Mouse (Mus musculus) forebrain, embryonic 15.5 days (tissue): Measurements from ENCODE around the gene Triobp. TPM values are rescaled to one million over a fixed set of nuclear protein-coding genes. Genes with fewer than 3 reads are reported as not detected.

Experiments used
- ATAC-seq: fragments of 200-750 bp; cut with Nextera tagmentation; replicated peaks from 2 replicates; pipeline ENCODE4 v1.8.0; 2017; ENCODE audit warnings: mild to moderate bottlenecking, moderate TSS enrichment, moderate library complexity
- H3K27ac ChIP-seq: fragments of 300-500 bp; sonication (generic); replicated peaks from 2 replicates; pipeline ENCODE4 v1.5.1; 2015; ENCODE audit warnings: mild to moderate bottlenecking, inconsistent platforms
- H3K27me3 ChIP-seq: fragments of 300-500 bp; sonication (generic); 2 replicates; pipeline ENCODE4 v1.6.1; 2015; ENCODE audit warnings: inconsistent platforms
- H3K36me3 ChIP-seq: fragments of 300-500 bp; sonication (generic); 2 replicates; pipeline ENCODE4 v1.6.1; 2015; ENCODE audit warnings: mild to moderate bottlenecking, inconsistent platforms
- H3K4me1 ChIP-seq: fragments of 300-500 bp; sonication (generic); 2 replicates; pipeline ENCODE4 v1.6.1; 2015; ENCODE audit warnings: inconsistent platforms
- H3K4me2 ChIP-seq: fragments of 300-500 bp; sonication (generic); replicated peaks from 2 replicates; pipeline ENCODE4 v1.6.1; 2015; ENCODE audit warnings: mild to moderate bottlenecking, inconsistent platforms
- H3K4me3 ChIP-seq: fragments of 300-500 bp; sonication (generic); 2 replicates; pipeline ENCODE4 v1.5.1; 2015; ENCODE audit warnings: mild to moderate bottlenecking, inconsistent platforms
- H3K9ac ChIP-seq: fragments of 300-500 bp; sonication (generic); replicated peaks from 2 replicates; pipeline ENCODE4 v1.6.1; 2015; ENCODE audit warnings: mild to moderate bottlenecking, inconsistent platforms
- H3K9me3 ChIP-seq: fragments of 300-500 bp; sonication (generic); 2 replicates; pipeline ENCODE4 v1.6.1; 2016; ENCODE audit warnings: inconsistent platforms
- WGBS: fragments of 180-500 bp; shearing (Covaris S2); methylation state at CpG from one replicate; pipeline ENCODE4 v1.1.7; 2015; ENCODE audit warnings: mixed read lengths; 5-methylcytosine and 5-hydroxymethylcytosine counted together
- polyA plus RNA-seq: library from polyadenylated mRNA; unstranded; fragments of >200 nt; fragmentation: Nextera tagmentation; extraction: Ambion mirVana; gene quantifications from 2 replicates; pipeline ENCODE4 v1.2.1, GENCODE M21; 2015

The Triobp gene
- polyA plus RNA-seq, 1 experiment from 2014 or later = 43.3 TPM

DNA sequence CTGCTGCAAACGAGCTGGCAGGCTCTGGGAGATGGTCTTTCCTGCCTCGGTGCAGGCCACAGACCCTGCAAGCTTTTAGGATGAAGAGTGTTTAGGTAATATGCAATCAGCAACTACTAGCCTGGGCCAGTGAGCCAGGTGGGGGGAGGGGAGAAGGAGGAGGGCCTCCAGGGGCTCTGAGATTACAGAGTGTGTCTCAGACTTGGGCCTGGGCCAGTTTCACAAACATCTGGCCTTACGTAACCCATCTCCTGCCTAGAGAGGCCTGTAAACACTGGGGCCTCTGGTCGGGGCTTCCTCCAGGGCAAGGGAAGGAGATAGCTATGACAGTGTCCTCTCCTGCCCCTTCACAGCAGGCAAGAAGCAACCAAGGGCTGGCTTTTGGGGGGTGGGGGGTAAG, 31.4 kb downstream of the Triobp start:
- H3K4me1 ChIP-seq = peaks cover 19% of the 10 kb centered on the region

GRCm38 (mm10) chr15:78980084-78980483, 32.6 kb downstream of the Triobp start:
- H3K4me3 ChIP-seq = no peak overlapping the region
- H3K9ac ChIP-seq = 0 out of 2 replicates have a peak overlapping the region, but pooled peaks have one; percentile 7
- H3K27ac ChIP-seq = no peak overlapping the region
- H3K27me3 ChIP-seq = no peaks in the 10 kb centered on the region
- WGBS = 80% methylated on average over 4 of the region's 4 CpGs
- ATAC-seq = no peak
- H3K4me2 ChIP-seq = no peak overlapping the region
- peaks cover 5% of the 10 kb centered on the region; the same call in 1 of the 2 replicates for H3K36me3 ChIP-seq
- H3K9me3 ChIP-seq = no peaks in the 10 kb centered on the region
- peaks cover 22% of the 10 kb centered on the region for H3K4me1 ChIP-seq

More for the DNA sequence above, 31.4 kb downstream of the Triobp start:
- H3K27ac ChIP-seq = no peak overlapping the region
- ATAC-seq = no peak
- H3K4me2 ChIP-seq = no peak overlapping the region
- peaks cover 9% of the 10 kb centered on the region; the same call in 1 of the 2 replicates for H3K36me3 ChIP-seq
- 25% methylated on average over 4 of the region's 4 CpGs for WGBS
- H3K4me3 ChIP-seq = no peak overlapping the region
- H3K27me3 ChIP-seq = no peaks in the 10 kb centered on the region
- H3K9me3 ChIP-seq = no peaks in the 10 kb centered on the region
- no peak overlapping the region for H3K9ac ChIP-seq

GRCm38 (mm10) chr15:78982658-78983435, 35.3 kb downstream of the Triobp start:
- Histone ChIP-seq H3K27ac (peak overlapping the region; percentile 44; the same call in 1 of the 2 replicates), H3K36me3 (no peaks in the 10 kb centered on the region), H3K27me3 (no peaks in the 10 kb centered on the region), H3K4me1 (peaks cover 35% of the 10 kb centered on the region), H3K9ac (peak overlapping the region; percentile 59), H3K4me3 (peak overlapping the region; percentile 56), H3K9me3 (no peaks in the 10 kb centered on the region), H3K4me2 (peak overlapping the region; percentile 84)
- peak; percentile 80 for ATAC-seq
- WGBS = 1% methylated on average over 65 of the region's 67 CpGs

- peak; percentile 27; the same call in 1 of the 2 replicates for ATAC-seq
- Histone ChIP-seq H3K27ac (peak overlapping the region; percentile 44; the same call in 1 of the 2 replicates), H3K4me1 (peaks cover 43% of the 10 kb centered on the region), H3K36me3 (no peaks in the 10 kb centered on the region), H3K9me3 (no peaks in the 10 kb centered on the region), H3K4me3 (peak overlapping the region; percentile 56), H3K4me2 (peak overlapping the region; percentile 84), H3K9ac (peak overlapping the region; percentile 59), H3K27me3 (no peaks in the 10 kb centered on the region)
- WGBS = 2% methylated on average over 21 of the region's 21 CpGs
Observed at GRCm38 (mm10) chr15:78983436-78984285, 36.1 kb downstream of the Triobp start.

DNA sequence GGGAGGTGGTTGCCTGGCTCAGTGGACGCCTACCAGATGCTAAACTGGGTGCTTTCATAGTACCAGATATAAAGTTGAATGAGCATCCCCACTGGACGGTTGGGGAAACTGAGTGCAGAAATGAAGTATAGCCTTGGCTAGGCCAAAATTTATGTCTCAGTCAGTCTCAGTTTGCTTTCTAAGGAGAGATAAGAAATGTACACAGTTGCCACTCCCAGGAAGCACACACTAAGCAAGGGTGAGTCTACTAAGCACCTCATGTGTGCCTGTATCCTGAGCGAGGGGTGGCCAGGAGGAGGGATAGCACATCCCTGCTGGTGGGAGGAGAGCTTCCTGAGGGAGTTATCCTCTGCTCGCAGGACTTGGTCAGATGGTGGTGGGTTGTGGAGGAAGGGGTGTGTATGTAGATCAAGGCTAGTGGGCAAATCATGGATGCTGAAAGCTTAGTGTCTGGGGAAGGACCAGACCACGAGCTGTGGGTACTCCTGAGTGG, 36.8 kb downstream of the Triobp start:
- no peaks in the 10 kb centered on the region for H3K27me3 ChIP-seq
- peaks cover 45% of the 10 kb centered on the region for H3K4me1 ChIP-seq
- WGBS = 45% methylated on average over 5 of the region's 5 CpGs
- no peaks in the 10 kb centered on the region for H3K36me3 ChIP-seq
- H3K4me2 ChIP-seq = peak overlapping the region; percentile 84; the same call in 1 of the 2 replicates
- H3K9ac ChIP-seq = no peak overlapping the region
- no peak for ATAC-seq
- peak overlapping the region; percentile 56; the same call in 1 of the 2 replicates for H3K4me3 ChIP-seq
- H3K9me3 ChIP-seq = no peaks in the 10 kb centered on the region
- H3K27ac ChIP-seq = no peak overlapping the region

GRCm38 (mm10) chr15:78986536-78987220, 39.2 kb downstream of the Triobp start:
- Histone ChIP-seq H3K9me3 (no peaks in the 10 kb centered on the region), H3K4me1 (peaks cover 45% of the 10 kb centered on the region), H3K36me3 (peaks cover 14% of the 10 kb centered on the region), H3K27ac (no peak overlapping the region), H3K9ac (no peak overlapping the region), H3K4me2 (no peak overlapping the region), H3K4me3 (no peak overlapping the region), H3K27me3 (no peaks in the 10 kb centered on the region)
- 68% methylated on average over 11 of the region's 11 CpGs for WGBS
- no peak for ATAC-seq

GRCm38 (mm10) chr15:78988499-78988971, 41.0 kb downstream of the Triobp start:
- Histone ChIP-seq H3K36me3 (peaks cover 31% of the 10 kb centered on the region), H3K27me3 (no peaks in the 10 kb centered on the region), H3K9ac (no peak overlapping the region), H3K9me3 (no peaks in the 10 kb centered on the region), H3K4me2 (no peak overlapping the region), H3K27ac (peak overlapping the region; percentile 77), H3K4me3 (no peak overlapping the region), H3K4me1 (peaks cover 30% of the 10 kb centered on the region)
- WGBS = 15% methylated on average over 14 of the region's 14 CpGs
- peak; percentile 81 for ATAC-seq

DNA sequence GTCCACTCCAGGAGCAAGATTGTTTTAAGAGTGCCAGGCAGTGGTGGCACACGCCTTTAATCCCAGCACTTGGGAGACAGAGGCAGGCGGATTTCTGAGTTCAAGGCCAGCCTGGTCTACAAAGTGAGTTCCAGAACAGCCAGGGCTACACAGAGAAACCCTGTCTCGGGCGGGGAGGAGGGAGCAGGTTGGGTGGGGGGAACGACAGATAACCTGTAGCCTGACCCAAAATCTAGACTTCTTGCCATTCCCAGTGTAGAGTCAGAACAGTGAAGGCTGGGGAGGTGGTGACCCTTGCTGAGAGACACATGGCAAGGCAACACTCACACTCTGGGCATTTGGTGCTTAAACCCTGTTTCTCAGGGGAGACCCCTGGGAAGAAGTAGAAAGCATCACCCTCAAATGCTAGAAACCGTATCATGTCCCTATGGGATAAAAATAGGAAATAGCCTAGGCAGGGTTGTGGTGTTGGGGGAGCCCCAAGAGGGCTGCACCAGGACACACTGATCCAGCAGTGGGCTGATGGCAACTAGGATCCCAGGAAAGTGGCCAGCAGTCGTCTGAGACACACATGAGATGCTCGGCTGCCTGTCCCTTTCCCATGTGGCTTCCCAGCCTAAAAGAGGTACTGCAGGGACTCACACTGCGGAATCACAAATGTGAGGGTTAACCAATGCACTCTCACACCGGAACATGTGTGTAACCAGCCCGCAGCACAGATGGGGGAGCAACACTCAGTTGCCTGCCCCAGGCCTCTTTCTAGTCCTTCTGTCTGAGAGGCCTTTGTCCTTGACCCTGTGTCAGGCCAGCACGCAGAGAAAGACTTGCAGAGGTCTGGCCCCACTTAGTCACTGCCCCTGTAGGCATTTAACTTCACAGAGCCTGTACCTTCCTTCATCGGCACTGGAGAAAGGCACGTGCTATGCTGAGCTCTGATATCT, 41.9 kb downstream of the Triobp start:
- Histone ChIP-seq H3K4me1 (peaks cover 24% of the 10 kb centered on the region), H3K27me3 (no peaks in the 10 kb centered on the region), H3K4me2 (no peak overlapping the region), H3K36me3 (peaks cover 40% of the 10 kb centered on the region), H3K27ac (peak overlapping the region; percentile 77), H3K9ac (no peak overlapping the region), H3K4me3 (no peak overlapping the region), H3K9me3 (no peaks in the 10 kb centered on the region)
- ATAC-seq = no peak
- WGBS = 89% methylated on average over 14 of the region's 14 CpGs

GRCm38 (mm10) chr15:78990093-78990463, 42.6 kb downstream of the Triobp start:
- Histone ChIP-seq H3K4me2 (no peak overlapping the region), H3K4me1 (peaks cover 24% of the 10 kb centered on the region), H3K4me3 (no peak overlapping the region), H3K27me3 (no peaks in the 10 kb centered on the region), H3K9me3 (no peaks in the 10 kb centered on the region), H3K9ac (no peak overlapping the region), H3K36me3 (peaks cover 47% of the 10 kb centered on the region), H3K27ac (no peak overlapping the region)
- WGBS = 97% methylated on average over 9 of the region's 9 CpGs
- ATAC-seq = no peak

GRCm38 (mm10) chr15:78990970-78991525, 43.5 kb downstream of the Triobp start:
- no peak overlapping the region for H3K9ac ChIP-seq
- H3K36me3 ChIP-seq = peaks cover 50% of the 10 kb centered on the region
- H3K4me2 ChIP-seq = no peak overlapping the region
- peaks cover 24% of the 10 kb centered on the region for H3K4me1 ChIP-seq
- H3K9me3 ChIP-seq = no peaks in the 10 kb centered on the region
- H3K27me3 ChIP-seq = no peaks in the 10 kb centered on the region
- H3K4me3 ChIP-seq = no peak overlapping the region
- no peak overlapping the region for H3K27ac ChIP-seq
- WGBS = 95% methylated on average over 25 of the region's 25 CpGs
- ATAC-seq = no peak
